Mouse (Mus musculus): ENCODE measurements at regions not wholly inside any gene's neighbourhood (a gene's known extent, or its start where the extent isn't known, plus 50 kb on each side); places are given as distances from the start of the nearest gene placed in this dataset.

GRCm38 (mm10) chr16:53011847-53012246 is 558.0 kb upstream of the Alcam start:
- no peak for DNase-seq (ENCODE audit: inconsistent ontology term)

- no peak for DNase-seq (ENCODE audit: inconsistent ontology term)
Measured at GRCm38 (mm10) chr16:52988852-52989397, 535.1 kb upstream of the Alcam start.

- DNase-seq (ENCODE audit: inconsistent ontology term), result no peak
Measured at GRCm38 (mm10) chr16:52984336-52984735, 530.5 kb upstream of the Alcam start.

- DNase-seq (ENCODE audit: inconsistent ontology term), result no peak
Measured at GRCm38 (mm10) chr16:52980995-52981394, 527.1 kb upstream of the Alcam start.

GRCm38 (mm10) chr16:52972811-52973210 is 518.9 kb upstream of the Alcam start:
- no peak for DNase-seq (ENCODE audit: inconsistent ontology term)

GRCm38 (mm10) chr16:52947679-52948078 is 493.8 kb upstream of the Alcam start:
- peak; percentile 26 for DNase-seq (ENCODE audit: inconsistent ontology term)

GRCm38 (mm10) chr16:52934749-52935148 is 480.9 kb upstream of the Alcam start:
- DNase-seq (ENCODE audit: inconsistent ontology term), result no peak

- no peak for DNase-seq (ENCODE audit: inconsistent ontology term)
Measured at GRCm38 (mm10) chr16:52931978-52932377, 478.1 kb upstream of the Alcam start.

GRCm38 (mm10) chr16:52892467-52893255 is 438.8 kb upstream of the Alcam start:
- no peak for DNase-seq (ENCODE audit: inconsistent ontology term)

GRCm38 (mm10) chr16:52879463-52880114 is 425.7 kb upstream of the Alcam start:
- DNase-seq (ENCODE audit: inconsistent ontology term), result peak; percentile 45

- DNase-seq (ENCODE audit: inconsistent ontology term), result no peak
Measured at GRCm38 (mm10) chr16:52867833-52868232, 414.0 kb upstream of the Alcam start.

- DNase-seq (ENCODE audit: inconsistent ontology term), result no peak
Measured at GRCm38 (mm10) chr16:52863554-52863953, 409.7 kb upstream of the Alcam start.

- DNase-seq (ENCODE audit: inconsistent ontology term), result no peak
Measured at GRCm38 (mm10) chr16:52861263-52861662, 407.4 kb upstream of the Alcam start.

GRCm38 (mm10) chr16:52858441-52859209 is 404.8 kb upstream of the Alcam start:
- peak; percentile 92 for DNase-seq (ENCODE audit: inconsistent ontology term)

GRCm38 (mm10) chr16:52851129-52851528 is 397.3 kb upstream of the Alcam start:
- no peak for DNase-seq (ENCODE audit: inconsistent ontology term)

GRCm38 (mm10) chr16:52818976-52819375 is 365.1 kb upstream of the Alcam start:
- peak; percentile 86 for DNase-seq (ENCODE audit: inconsistent ontology term)

GRCm38 (mm10) chr16:52811219-52811618 is 357.3 kb upstream of the Alcam start:
- no peak for DNase-seq (ENCODE audit: inconsistent ontology term)

- DNase-seq (ENCODE audit: inconsistent ontology term), result no peak
Measured at GRCm38 (mm10) chr16:52804365-52804764, 350.5 kb upstream of the Alcam start.

- DNase-seq (ENCODE audit: inconsistent ontology term), result peak; percentile 32
Measured at GRCm38 (mm10) chr16:52799715-52800392, 346.0 kb upstream of the Alcam start.

- no peak for DNase-seq (ENCODE audit: inconsistent ontology term)
Measured at GRCm38 (mm10) chr16:52795184-52795583, 341.3 kb upstream of the Alcam start.

GRCm38 (mm10) chr16:52789946-52790345 is 336.1 kb upstream of the Alcam start:
- DNase-seq (ENCODE audit: inconsistent ontology term), result no peak

GRCm38 (mm10) chr16:52747744-52748143 is 293.9 kb upstream of the Alcam start:
- DNase-seq (ENCODE audit: inconsistent ontology term), result no peak

All from Muller cell, postnatal 12 days (primary cell).